ENCODE assay signal across 23 mouse cellular contexts in the genomic region with DNA sequence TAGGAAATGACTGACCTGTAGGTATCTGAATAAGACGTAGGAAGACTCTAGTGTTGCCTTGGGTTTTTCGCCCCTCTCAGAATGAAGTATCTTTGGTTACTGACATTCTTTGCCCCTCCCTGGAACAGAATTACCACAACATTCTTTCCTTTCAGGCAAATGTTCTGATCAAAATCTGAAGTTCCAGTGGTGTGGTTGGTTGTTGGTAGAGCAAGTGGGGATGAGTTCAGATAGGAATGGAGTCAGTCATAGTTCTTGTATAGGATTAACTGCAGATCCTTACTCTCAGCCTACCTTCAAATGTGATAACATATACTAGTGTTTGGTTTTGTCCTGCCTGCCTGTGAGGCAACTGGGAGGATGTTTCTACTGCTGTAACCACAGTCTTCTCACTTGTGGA. TPM values are rescaled to one million over a fixed set of nuclear protein-coding genes. Genes with fewer than 3 reads are reported as not detected.
"Had no signal": no experiment of that assay in that cellular context is flagged by ENCODE, and none has a peak within 500 bp of the region (broad histone marks: within the 10 kb centered on the region; RNA-seq: fewer than 3 reads in every experiment).

A gene (minus strand): TSS at position 101 of the 400 bp plus-strand sequence.

- H3K27me3 ChIP-seq: liver, embryonic 12.5 days; midbrain, embryonic 12.5 days; neural tube, embryonic 12.5 days; stomach, embryonic 15.5 days had no signal

- H3K4me3 ChIP-seq: liver, embryonic 12.5 days; midbrain, embryonic 10.5 days; midbrain, embryonic 12.5 days; myocyte; neural tube, embryonic 12.5 days; stomach, embryonic 15.5 days had no signal

- H3K4me1 ChIP-seq: liver, embryonic 12.5 days; midbrain, embryonic 10.5 days; midbrain, embryonic 12.5 days; neural tube, embryonic 12.5 days; stomach, embryonic 15.5 days had no signal

- H3K36me3 ChIP-seq: liver, embryonic 12.5 days; midbrain, embryonic 10.5 days; midbrain, embryonic 12.5 days; neural tube, embryonic 12.5 days; stomach, embryonic 15.5 days had no signal

- DNase-seq: lung, adult 18-20 months; lung, embryonic 14.5 days; lung, postnatal 10 days; lung, postnatal 4 days; midbrain, embryonic 14.5 days; right cerebral cortex, postnatal 14 days; thymus, postnatal 4 days had no signal

- H3K27ac ChIP-seq: liver, embryonic 12.5 days; liver, embryonic 14.5 days; midbrain, embryonic 10.5 days; midbrain, embryonic 12.5 days; neural tube, embryonic 12.5 days; stomach, embryonic 15.5 days; stomach, postnatal 0 days had no signal

RNA-seq across cellular contexts. Expression of the gene that starts here (rescaled TPM):
- total RNA-seq: megakaryocyte, adult 5-6 weeks; megakaryocyte-erythroid progenitor cell, adult 5-6 weeks; neutrophil, adult 5-6 weeks had no signal
- polyA plus RNA-seq: liver, embryonic 12.5 days; liver, embryonic 14.5 days; liver, embryonic 16.5 days; lung, embryonic 16.5 days; midbrain, embryonic 10.5 days; midbrain, embryonic 12.5 days; midbrain, embryonic 14.5 days; midbrain, embryonic 16.5 days; neural tube, embryonic 12.5 days; neural tube, embryonic 14.5 days; spleen, adult 2 months had no signal
